Mouse (Mus musculus) bone marrow macrophage, adult 2 months (primary cell): ENCODE data around the gene Spdef. TPM values are rescaled to one million over a fixed set of nuclear protein-coding genes. Genes with fewer than 3 reads are reported as not detected.

Source experiments
- H3K27ac ChIP-seq: 2 replicates; pipeline ENCODE4 v1.5.1; 2012; ENCODE audit warnings: low read depth, low read length; ENCODE audit not compliant: insufficient read depth
- H3K4me1 ChIP-seq: 2 replicates; pipeline ENCODE4 v1.6.1; 2012; ENCODE audit warnings: low read length; ENCODE audit not compliant: control insufficient read depth, insufficient read depth
- H3K4me3 ChIP-seq: 2 replicates; pipeline ENCODE4 v1.5.1; 2012; ENCODE audit warnings: mild to moderate bottlenecking, low read length, moderate library complexity; ENCODE audit not compliant: insufficient read depth
- CTCF ChIP-seq: IDR thresholded peaks from 2 replicates; pipeline ENCODE4 v1.5.1; 2012; ENCODE audit warnings: low read depth, mild to moderate bottlenecking, low read length, moderate library complexity
- POLR2A ChIP-seq: IDR thresholded peaks from 2 replicates; pipeline ENCODE4 v1.6.1; 2012; ENCODE audit warnings: mild to moderate bottlenecking, low read depth, low read length, borderline replicate concordance
- polyA plus RNA-seq: library from polyadenylated mRNA; stranded (reverse); fragments of >200 nt; gene quantifications from 2 replicates; pipeline ENCODE4 v1.2.4, GENCODE M21; 2012; ENCODE audit not compliant: missing spikeins, insufficient read depth, insufficient read length

The Spdef gene
- polyA plus RNA-seq, 1 experiment = not detected

- no peak overlapping the region for H3K27ac ChIP-seq
- TF ChIP-seq POLR2A = no peak
- TF ChIP-seq CTCF = peak; percentile 50; the same call in 1 of the 2 replicates
- peaks cover 8% of the 10 kb centered on the region for H3K4me1 ChIP-seq
- H3K4me3 ChIP-seq = no peak overlapping the region
These were observed 33.0 kb upstream of the Spdef start for GRCm38 (mm10) chr17:27761639-27762336.

DNA sequence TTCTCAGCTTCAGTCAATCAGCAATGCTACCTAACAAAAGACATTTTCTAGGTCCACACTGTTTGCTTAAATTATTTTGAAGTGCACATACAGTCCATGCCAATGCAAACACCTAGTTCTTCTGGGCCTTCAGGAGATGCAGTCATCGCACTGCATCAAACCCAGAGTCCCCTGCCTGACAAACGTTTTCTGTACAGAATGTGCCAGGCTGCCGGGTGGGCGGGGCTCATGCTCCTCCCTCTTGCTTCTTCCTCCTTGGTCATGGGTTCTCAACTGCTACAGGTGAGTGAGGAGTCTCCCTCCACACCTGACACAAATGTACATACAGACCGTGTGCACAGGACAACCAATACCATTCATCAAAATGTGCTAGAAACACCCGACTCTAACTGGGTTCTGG lies 31.4 kb upstream of the Spdef start:
- Histone ChIP-seq H3K4me3 (no peak overlapping the region), H3K27ac (no peak overlapping the region), H3K4me1 (no peaks in the 10 kb centered on the region)
- TF ChIP-seq CTCF (no peak), POLR2A (no peak)

DNA sequence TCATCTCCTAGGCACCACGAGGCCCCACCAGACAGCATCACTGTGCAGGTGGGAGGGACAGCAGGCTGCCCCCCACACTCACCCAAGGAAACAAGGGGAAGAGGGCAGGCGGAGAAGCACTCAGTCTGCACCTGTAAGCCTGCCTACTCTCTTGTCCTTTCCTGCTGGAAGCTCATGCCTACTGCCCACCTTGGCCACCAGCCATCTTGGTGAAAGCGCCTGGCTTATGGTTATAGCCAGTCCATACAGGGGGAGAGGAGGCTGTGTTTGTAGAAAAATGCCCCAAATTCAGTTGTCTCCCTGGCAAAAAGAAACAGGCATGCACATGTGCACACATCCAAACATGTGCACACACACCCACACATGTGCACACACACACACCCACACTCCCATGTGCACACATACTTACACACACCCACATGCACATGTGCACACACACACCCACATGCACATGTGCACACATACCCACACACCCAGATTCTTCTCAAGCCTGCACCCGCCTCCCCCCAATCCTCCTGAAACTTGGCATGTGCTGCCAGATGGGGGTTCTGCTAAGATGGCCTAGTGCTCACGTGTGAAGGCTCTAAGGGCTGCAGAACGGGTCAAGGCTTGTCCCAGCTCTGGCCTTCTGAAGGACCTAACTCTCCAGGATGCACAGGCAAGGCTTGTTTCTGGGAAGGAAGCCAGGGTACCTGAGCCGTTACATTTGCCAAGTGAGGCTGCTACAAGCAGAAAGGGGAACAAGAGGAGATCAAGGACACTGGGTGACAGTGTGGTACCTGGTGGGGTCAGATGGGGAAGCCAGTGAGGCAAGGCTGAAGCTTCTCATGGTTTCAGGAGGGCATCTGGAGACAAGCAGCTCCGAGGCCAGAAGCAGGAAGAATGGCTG lies 22.8 kb upstream of the Spdef start:
- H3K4me1 ChIP-seq = no peaks in the 10 kb centered on the region; the same call in 1 of the 2 replicates
- H3K4me3 ChIP-seq = no peak overlapping the region
- H3K27ac ChIP-seq = no peak overlapping the region
- TF ChIP-seq CTCF (no peak), POLR2A (no peak)

DNA sequence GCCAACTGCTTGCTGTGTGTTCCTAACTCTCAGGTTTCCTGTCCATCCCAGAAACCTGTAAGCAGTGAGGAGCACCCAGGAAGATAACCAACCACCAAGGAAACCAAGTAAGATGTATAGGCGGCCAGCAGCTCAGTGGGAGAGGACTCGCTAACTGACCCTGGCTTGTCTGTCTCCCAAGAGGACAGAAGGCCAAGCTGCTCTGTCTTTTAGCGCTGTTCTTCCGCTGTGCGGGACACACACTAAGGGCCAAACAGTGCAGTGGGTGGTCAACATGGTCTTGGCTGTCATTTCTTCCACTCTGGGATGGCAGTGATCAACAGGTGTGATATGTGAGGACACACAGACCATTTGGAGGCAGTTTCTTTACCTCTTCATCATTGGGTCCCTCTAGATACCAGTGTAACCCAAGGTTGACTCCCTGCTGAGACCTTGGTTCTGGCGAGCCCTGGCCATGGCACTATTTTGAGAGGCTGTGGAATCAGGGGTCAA lies 21.7 kb upstream of the Spdef start:
- H3K27ac ChIP-seq = no peak overlapping the region
- H3K4me3 ChIP-seq = no peak overlapping the region
- H3K4me1 ChIP-seq = peaks cover 7% of the 10 kb centered on the region
- no peak for TF ChIP-seq POLR2A
- no peak for TF ChIP-seq CTCF

DNA sequence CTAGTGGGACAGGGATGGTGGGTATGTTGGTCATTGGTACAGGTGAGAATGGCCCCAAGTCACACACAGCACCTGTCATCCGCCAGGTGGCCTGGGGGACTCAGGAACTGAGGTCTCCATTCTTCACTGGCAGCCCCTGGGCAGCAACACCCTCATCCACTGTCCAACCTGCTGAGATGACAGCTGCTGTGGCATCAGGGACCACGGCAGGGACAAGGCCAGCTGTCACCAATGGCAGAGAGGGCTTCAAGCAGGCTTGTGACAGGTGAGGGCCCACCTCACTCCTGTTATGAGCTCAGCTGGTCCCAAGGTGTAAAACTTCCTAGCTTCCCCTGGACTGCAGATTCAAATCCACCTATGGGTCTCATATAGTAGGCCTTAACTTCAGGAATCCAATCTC lies 19.4 kb upstream of the Spdef start:
- no peak overlapping the region for H3K4me3 ChIP-seq

GRCm38 (mm10) chr17:27746446-27746845 lies 17.7 kb upstream of the Spdef start:
- Histone ChIP-seq H3K4me3 (no peak overlapping the region), H3K27ac (no peak overlapping the region), H3K4me1 (peaks cover 7% of the 10 kb centered on the region)
- no peak for TF ChIP-seq POLR2A
- no peak for TF ChIP-seq CTCF

More for the DNA sequence above, 19.4 kb upstream of the Spdef start:
- no peak for TF ChIP-seq POLR2A
- TF ChIP-seq CTCF = no peak
- H3K4me1 ChIP-seq = peaks cover 7% of the 10 kb centered on the region
- H3K27ac ChIP-seq = no peak overlapping the region

- no peak overlapping the region for H3K27ac ChIP-seq
- peaks cover 2% of the 10 kb centered on the region for H3K4me1 ChIP-seq
- H3K4me3 ChIP-seq = no peak overlapping the region
- TF ChIP-seq CTCF (no peak), POLR2A (no peak)
These were observed 12.2 kb upstream of the Spdef start for GRCm38 (mm10) chr17:27740961-27741360.

DNA sequence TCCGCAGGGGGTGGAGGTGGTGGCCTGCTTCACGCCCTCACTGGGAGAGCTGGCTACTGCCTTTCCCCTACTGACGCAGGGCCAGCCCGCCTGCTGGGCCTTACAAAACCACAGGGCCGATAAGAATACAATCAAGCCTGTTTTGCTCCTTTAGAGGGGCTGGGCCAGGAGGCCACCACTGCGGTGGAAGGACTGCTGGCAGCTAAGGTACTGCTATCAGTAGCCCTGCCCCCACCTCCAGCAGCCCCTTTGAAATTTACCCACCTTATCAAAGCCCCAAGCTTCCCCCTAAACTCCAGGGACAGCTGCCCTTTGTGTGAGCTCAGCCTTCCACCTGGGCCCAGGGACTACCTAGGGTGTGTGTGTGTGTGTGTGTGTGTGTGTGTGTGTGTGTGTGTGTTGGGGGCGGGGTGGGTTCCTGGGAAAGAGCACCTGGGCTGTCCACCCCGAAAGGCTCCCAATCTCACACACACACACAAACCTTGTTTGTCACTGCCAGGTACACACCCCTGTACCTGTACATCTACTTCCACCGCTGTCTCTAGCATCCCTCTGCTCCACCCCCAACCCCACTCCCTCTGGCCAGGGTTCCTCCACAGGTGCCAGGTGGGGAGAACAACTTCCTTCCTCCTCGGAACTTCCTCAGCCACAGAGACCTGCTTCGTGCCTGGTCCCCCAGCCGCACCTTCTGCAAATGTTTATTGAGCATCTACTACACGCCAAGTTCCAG lies 5.8 kb upstream of the Spdef start:
- Histone ChIP-seq H3K4me3 (no peak overlapping the region), H3K27ac (no peak overlapping the region), H3K4me1 (no peaks in the 10 kb centered on the region)
- TF ChIP-seq CTCF (no peak), POLR2A (no peak)

DNA sequence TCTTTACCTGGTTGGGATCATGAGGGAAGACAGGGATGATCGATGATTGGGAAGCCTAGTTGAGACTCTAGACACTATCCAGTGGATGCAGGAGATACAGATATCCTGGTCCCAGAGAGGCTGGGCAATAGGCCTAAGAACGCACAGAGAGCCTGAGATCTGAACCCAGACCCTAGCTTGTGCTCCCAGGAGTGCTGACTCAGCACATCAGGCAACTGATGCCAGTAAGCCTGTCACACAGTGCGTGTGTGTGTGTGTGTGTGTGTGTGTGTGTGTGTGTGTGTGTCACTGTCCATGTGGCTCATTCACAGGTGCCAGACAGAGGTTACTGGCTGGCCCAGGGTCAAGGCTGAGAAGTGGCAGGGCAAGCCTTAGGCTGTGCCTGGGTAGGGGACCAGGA lies 3.9 kb upstream of the Spdef start:
- no peak for TF ChIP-seq POLR2A
- H3K4me1 ChIP-seq = no peaks in the 10 kb centered on the region
- H3K27ac ChIP-seq = no peak overlapping the region
- no peak overlapping the region for H3K4me3 ChIP-seq

- Histone ChIP-seq H3K4me1 (no peaks in the 10 kb centered on the region), H3K4me3 (no peak overlapping the region), H3K27ac (no peak overlapping the region)
- TF ChIP-seq POLR2A (no peak), CTCF (no peak)
These were observed 3.4 kb upstream of the Spdef start for GRCm38 (mm10) chr17:27732152-27732551.
